In genomic region chr13:102636032-102636431, GRCm38 (mm10) we compare ENCODE assay signal across 18 mouse cellular contexts. TPM values are rescaled to one million over a fixed set of nuclear protein-coding genes. Genes with fewer than 3 reads are reported as not detected.
DNase-seq lines count a peak whose midpoint lies in the region; ATAC-seq and TF ChIP-seq lines count a peak whose summit lies in the region.
"Had no signal": no experiment of that assay in that cellular context is flagged by ENCODE, and none has a peak within 500 bp of the region (broad histone marks: within the 10 kb centered on the region; RNA-seq: fewer than 3 reads in every experiment).

No protein-coding gene starts in this region.

- H3K4me1 ChIP-seq in forebrain, embryonic 11.5 days (replicated peaks; ENCODE audit: control insufficient read depth, insufficient read depth, low read length) = no peaks in the 10 kb centered on the region
- H3K4me1 ChIP-seq in forebrain, embryonic 16.5 days (replicated peaks; ENCODE audit: control insufficient read depth, insufficient read depth, low read length) = peaks cover 5% of the 10 kb centered on the region; the same call in 1 of the 2 replicates
- no peaks in the 10 kb centered on the region for H3K4me1 ChIP-seq in liver, embryonic 11.5 days (replicated peaks; ENCODE audit: control insufficient read depth, insufficient read depth, low read length)
- H3K4me1 ChIP-seq in liver, postnatal 0 days (ENCODE audit: insufficient read depth) = no peaks in the 10 kb centered on the region
- H3K4me1 ChIP-seq in midbrain, embryonic 11.5 days (ENCODE audit: control insufficient read depth, insufficient read depth, low read length) = peaks cover 4% of the 10 kb centered on the region
- H3K4me1 ChIP-seq in midbrain, embryonic 10.5 days = peaks cover 16% of the 10 kb centered on the region
- no peaks in the 10 kb centered on the region for H3K4me1 ChIP-seq in limb, embryonic 11.5 days (ENCODE audit: control insufficient read depth, insufficient read depth, low read length)
- H3K4me1 ChIP-seq: embryonic facial prominence, embryonic 12.5 days; hindbrain, embryonic 15.5 days had no signal

- H3K4me2 ChIP-seq in forebrain, embryonic 11.5 days (ENCODE audit: low read depth, low read length, severe bottlenecking) = no peak overlapping the region
- no peak overlapping the region for H3K4me2 ChIP-seq in forebrain, embryonic 16.5 days (ENCODE audit: low read length)
- no peak overlapping the region for H3K4me2 ChIP-seq in liver, embryonic 11.5 days
- no peak overlapping the region for H3K4me2 ChIP-seq in liver, postnatal 0 days (ENCODE audit: low read depth, low read length)
- no peak overlapping the region for H3K4me2 ChIP-seq in midbrain, embryonic 11.5 days
- H3K4me2 ChIP-seq in limb, embryonic 11.5 days (ENCODE audit: low read depth, severe bottlenecking) = no peak overlapping the region
- H3K4me2 ChIP-seq: embryonic facial prominence, embryonic 12.5 days; hindbrain, embryonic 15.5 days had no signal

- H3K27me3 ChIP-seq in forebrain, embryonic 11.5 days (ENCODE audit: control insufficient read depth, insufficient read depth, low read length) = no peaks in the 10 kb centered on the region
- H3K27me3 ChIP-seq in forebrain, embryonic 16.5 days (replicated peaks; ENCODE audit: control insufficient read depth, insufficient read depth, low read length) = no peaks in the 10 kb centered on the region
- no peaks in the 10 kb centered on the region for H3K27me3 ChIP-seq in liver, embryonic 11.5 days (replicated peaks; ENCODE audit: control insufficient read depth, insufficient read depth, low read length)
- H3K27me3 ChIP-seq in liver, postnatal 0 days (ENCODE audit: insufficient read depth, low read length) = no peaks in the 10 kb centered on the region
- H3K27me3 ChIP-seq in midbrain, embryonic 11.5 days (ENCODE audit: control insufficient read depth, insufficient read depth, low read length) = no peaks in the 10 kb centered on the region; the same call in 1 of the 2 replicates
- H3K27me3 ChIP-seq in midbrain, embryonic 10.5 days (ENCODE audit: low read depth, poor library complexity, severe bottlenecking) = no peaks in the 10 kb centered on the region; the same call in 1 of the 2 replicates
- H3K27me3 ChIP-seq in limb, embryonic 11.5 days (ENCODE audit: control insufficient read depth, insufficient read depth, low read length) = no peaks in the 10 kb centered on the region
- H3K27me3 ChIP-seq: heart, embryonic 13.5 days had no signal

- no peak overlapping the region for H3K9ac ChIP-seq in forebrain, embryonic 11.5 days (ENCODE audit: low read length)
- no peak overlapping the region for H3K9ac ChIP-seq in forebrain, embryonic 16.5 days (replicated peaks; ENCODE audit: low read depth, low read length)
- H3K9ac ChIP-seq in liver, embryonic 11.5 days (ENCODE audit: low read depth, low read length) = no peak overlapping the region
- H3K9ac ChIP-seq in liver, postnatal 0 days (replicated peaks) = no peak overlapping the region
- no peak overlapping the region for H3K9ac ChIP-seq in midbrain, embryonic 11.5 days (ENCODE audit: low read length)
- no peak overlapping the region for H3K9ac ChIP-seq in limb, embryonic 11.5 days (ENCODE audit: low read length)
- H3K9ac ChIP-seq: embryonic facial prominence, embryonic 12.5 days; heart, embryonic 13.5 days; hindbrain, embryonic 15.5 days had no signal

- TF ChIP-seq CTCF in liver, postnatal 0 days (IDR thresholded peaks at IDR 0.05; ENCODE audit: low read depth) = no peak

- 70% methylated on average over 8 of the region's 8 CpGs for WGBS in forebrain, embryonic 11.5 days
- WGBS in forebrain, embryonic 16.5 days = 63% methylated on average over 8 of the region's 8 CpGs
- WGBS in liver, embryonic 11.5 days = 79% methylated on average over 8 of the region's 8 CpGs
- 69% methylated on average over 8 of the region's 8 CpGs for WGBS in liver, postnatal 0 days (ENCODE audit: insufficient replicate concordance)
- WGBS in midbrain, embryonic 11.5 days = 65% methylated on average over 8 of the region's 8 CpGs
- WGBS in midbrain, embryonic 10.5 days = 80% methylated on average over 8 of the region's 8 CpGs
- 90% methylated on average over 8 of the region's 8 CpGs for WGBS in limb, embryonic 11.5 days

- no peaks in the 10 kb centered on the region for H3K9me3 ChIP-seq in forebrain, embryonic 11.5 days (ENCODE audit: control insufficient read depth, low read length)
- H3K9me3 ChIP-seq in forebrain, embryonic 16.5 days (ENCODE audit: control insufficient read depth, low read length) = peaks cover 3% of the 10 kb centered on the region; the same call in 1 of the 2 replicates
- no peaks in the 10 kb centered on the region for H3K9me3 ChIP-seq in liver, embryonic 11.5 days (ENCODE audit: control insufficient read depth, low read length)
- no peaks in the 10 kb centered on the region for H3K9me3 ChIP-seq in liver, postnatal 0 days (ENCODE audit: low read length)
- no peaks in the 10 kb centered on the region for H3K9me3 ChIP-seq in midbrain, embryonic 11.5 days (ENCODE audit: control insufficient read depth, low read length)
- H3K9me3 ChIP-seq in midbrain, embryonic 10.5 days (replicated peaks) = no peaks in the 10 kb centered on the region
- no peaks in the 10 kb centered on the region for H3K9me3 ChIP-seq in limb, embryonic 11.5 days (ENCODE audit: control insufficient read depth, low read length)
- H3K9me3 ChIP-seq: embryonic facial prominence, embryonic 12.5 days; heart, embryonic 13.5 days; hindbrain, embryonic 15.5 days had no signal

- H3K36me3 ChIP-seq in forebrain, embryonic 11.5 days (ENCODE audit: control insufficient read depth, insufficient read depth, low read length) = no peaks in the 10 kb centered on the region
- H3K36me3 ChIP-seq in forebrain, embryonic 16.5 days (ENCODE audit: control insufficient read depth, insufficient read depth) = no peaks in the 10 kb centered on the region
- no peaks in the 10 kb centered on the region for H3K36me3 ChIP-seq in liver, embryonic 11.5 days (ENCODE audit: control insufficient read depth, insufficient read depth, low read length)
- no peaks in the 10 kb centered on the region for H3K36me3 ChIP-seq in liver, postnatal 0 days (replicated peaks; ENCODE audit: insufficient read depth, low read length)
- no peaks in the 10 kb centered on the region for H3K36me3 ChIP-seq in midbrain, embryonic 11.5 days (ENCODE audit: control insufficient read depth, insufficient read depth, low read length)
- no peaks in the 10 kb centered on the region for H3K36me3 ChIP-seq in midbrain, embryonic 10.5 days
- no peaks in the 10 kb centered on the region for H3K36me3 ChIP-seq in limb, embryonic 11.5 days (ENCODE audit: control insufficient read depth, insufficient read depth, low read length)
- H3K36me3 ChIP-seq: embryonic facial prominence, embryonic 12.5 days; hindbrain, embryonic 15.5 days had no signal

- no peak overlapping the region for H3K27ac ChIP-seq in forebrain, embryonic 11.5 days (ENCODE audit: low read depth, low read length)
- H3K27ac ChIP-seq in forebrain, embryonic 16.5 days (ENCODE audit: low read length) = no peak overlapping the region
- no peak overlapping the region for H3K27ac ChIP-seq in liver, embryonic 11.5 days (ENCODE audit: low read depth, low read length)
- no peak overlapping the region for H3K27ac ChIP-seq in liver, postnatal 0 days (ENCODE audit: low read depth)
- H3K27ac ChIP-seq in midbrain, embryonic 11.5 days (ENCODE audit: low read depth, low read length) = no peak overlapping the region
- no peak overlapping the region for H3K27ac ChIP-seq in midbrain, embryonic 10.5 days (replicated peaks)
- no peak overlapping the region for H3K27ac ChIP-seq in limb, embryonic 11.5 days (replicated peaks; ENCODE audit: low read depth, low read length)
- H3K27ac ChIP-seq: embryonic facial prominence, embryonic 12.5 days; heart, embryonic 13.5 days; hindbrain, embryonic 15.5 days had no signal

- no peak for ATAC-seq in forebrain, embryonic 11.5 days (replicated peaks; ENCODE audit: low FRiP score)
- ATAC-seq in forebrain, embryonic 16.5 days = no peak
- no peak for ATAC-seq in liver, embryonic 11.5 days (replicated peaks; ENCODE audit: low FRiP score)
- ATAC-seq in liver, postnatal 0 days = no peak
- peak; percentile 35; the same call in 1 of the 2 replicates for ATAC-seq in midbrain, embryonic 11.5 days (ENCODE audit: low FRiP score)
- ATAC-seq in limb, embryonic 11.5 days (ENCODE audit: insufficient number of reproducible peaks, low FRiP score, low TSS enrichment, low read depth) = no peak
- ATAC-seq: forebrain, embryonic 14.5 days had no signal

- peak; percentile 39 for DNase-seq in forebrain, embryonic 11.5 days (ENCODE audit: low spot score)
- DNase-seq in liver, embryonic 11.5 days (ENCODE audit: low spot score) = peak; percentile 22
- DNase-seq in liver, postnatal 0 days = no peak
- DNase-seq in midbrain, embryonic 11.5 days (ENCODE audit: low spot score, missing footprints) = no peak
- DNase-seq in midbrain, embryonic 10.5 days (ENCODE audit: low spot score) = no peak
- DNase-seq in limb, embryonic 11.5 days (ENCODE audit: low spot score) = peak; percentile 13
- DNase-seq: adrenal gland, postnatal 10 days; cerebellum, adult 11 months; cerebellum, adult 8-10 months; cerebellum, postnatal 14 days; embryo, embryonic 11 days; gastrocnemius, postnatal 10 days; heart, postnatal 36 days had no signal

- no peak overlapping the region for H3K4me3 ChIP-seq in forebrain, embryonic 11.5 days (ENCODE audit: low read depth, low read length)
- H3K4me3 ChIP-seq in forebrain, embryonic 16.5 days (replicated peaks; ENCODE audit: low read length) = no peak overlapping the region
- no peak overlapping the region for H3K4me3 ChIP-seq in liver, embryonic 11.5 days (ENCODE audit: low read depth, low read length)
- no peak overlapping the region for H3K4me3 ChIP-seq in liver, postnatal 0 days (ENCODE audit: low read depth, low read length)
- no peak overlapping the region for H3K4me3 ChIP-seq in midbrain, embryonic 11.5 days (ENCODE audit: low read depth, low read length)
- H3K4me3 ChIP-seq in midbrain, embryonic 10.5 days = no peak overlapping the region
- H3K4me3 ChIP-seq in limb, embryonic 11.5 days (ENCODE audit: low read depth, low read length) = no peak overlapping the region
- H3K4me3 ChIP-seq: embryonic facial prominence, embryonic 12.5 days; heart, embryonic 13.5 days; hindbrain, embryonic 15.5 days had no signal

- no peak for TF ChIP-seq EP300 in liver, postnatal 0 days (IDR thresholded peaks at IDR 0.05; ENCODE audit: low read depth)

RNA-seq across cellular contexts. Expression of gene Cd180, which starts 57.3 kb away (rescaled TPM):
- polyA plus RNA-seq in forebrain, embryonic 11.5 days (2014; fragmentation: Nextera tagmentation; extraction: Ambion mirVana) = 0.41 and 0.60 TPM in 2 replicates
- 0.23 and 0.39 TPM in 2 replicates for polyA plus RNA-seq in forebrain, embryonic 16.5 days (2015; fragmentation: Nextera tagmentation; extraction: Ambion mirVana)
- 0.68 and 1.7 TPM in 2 replicates for polyA plus RNA-seq in liver, embryonic 11.5 days (2014; fragmentation: Nextera tagmentation; extraction: Ambion mirVana)
- polyA plus RNA-seq in liver, postnatal 0 days (2015; fragmentation: Nextera tagmentation; extraction: Ambion mirVana) = 1.1 and 1.6 TPM in 2 replicates
- polyA plus RNA-seq in midbrain, embryonic 11.5 days (2014; fragmentation: Nextera tagmentation; extraction: Ambion mirVana) = 0.67 and 0.84 TPM in 2 replicates
- polyA plus RNA-seq in midbrain, embryonic 10.5 days (2016; fragmentation: Nextera tagmentation; extraction: Ambion mirVana) = 0.45 and 0.51 TPM in 2 replicates
- 0.33 and 0.38 TPM in 2 replicates for polyA plus RNA-seq in limb, embryonic 11.5 days (2014; fragmentation: Nextera tagmentation; extraction: Ambion mirVana)

Comparison
In these comparisons a context has a peak if more than half of its experiments do, and no peak if none do; other contexts are left out.
1. DNase-seq: peak in forebrain, embryonic 11.5 days (single experiment), liver, embryonic 11.5 days (single experiment) and limb, embryonic 11.5 days (single experiment); none in liver, postnatal 0 days (single experiment), midbrain, embryonic 11.5 days (single experiment) and midbrain, embryonic 10.5 days (single experiment).